Mouse (Mus musculus): Measurements from ENCODE around the gene Vhl. TPM values are rescaled to one million over a fixed set of nuclear protein-coding genes. Genes with fewer than 3 reads are reported as not detected.

Vhl gene
- total and polyA plus RNA-seq, 3 experiments, result 12.0 to 12.5 TPM; not detected in 1

DNA sequence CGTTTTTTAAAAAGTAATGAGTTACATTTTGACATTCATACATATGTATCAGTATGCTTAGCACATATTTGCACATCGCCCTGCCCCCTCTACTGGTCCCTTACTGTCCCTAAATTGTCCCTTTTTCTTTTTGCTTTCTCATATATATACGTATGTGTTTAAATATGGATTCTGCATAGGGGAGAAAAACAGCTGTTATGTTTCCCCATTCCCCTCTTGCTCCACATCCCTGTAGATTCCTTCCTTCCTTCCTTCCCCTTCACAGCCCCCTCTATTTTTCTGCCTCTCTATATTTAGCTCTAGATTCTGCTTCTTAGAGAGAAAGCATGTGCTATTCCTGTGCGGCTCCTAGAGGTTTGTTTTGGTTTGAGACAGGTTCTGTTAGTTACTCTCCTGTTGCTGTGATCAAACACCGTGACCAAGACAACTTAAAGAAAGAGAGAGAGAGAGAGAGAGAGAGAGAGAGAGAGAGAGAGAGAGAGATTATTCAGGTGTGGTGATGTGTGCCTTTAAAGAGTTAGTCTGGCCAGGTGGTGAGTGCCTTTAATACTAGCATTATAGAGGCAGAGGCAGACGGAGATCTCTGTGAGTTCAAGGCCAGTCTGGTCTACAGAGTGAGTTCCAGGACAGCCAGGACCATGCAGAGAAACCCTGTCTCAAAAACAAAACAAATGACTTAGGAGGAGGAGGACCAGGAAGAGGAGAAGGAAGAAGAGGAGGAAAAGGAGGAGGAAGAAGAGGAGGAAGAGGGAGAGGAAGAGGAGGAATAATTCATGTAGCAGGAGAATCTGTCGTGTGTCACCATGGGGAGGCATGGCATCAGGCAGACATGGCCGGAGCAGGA is 36.1 kb downstream of the Vhl start (continued):
- no peak for TF ChIP-seq E2F4 (IDR thresholded peaks at IDR 0.05; ENCODE audit: borderline replicate concordance, low read depth, low read length)

- no peak for TF ChIP-seq MAZ (IDR thresholded peaks at IDR 0.05; ENCODE audit: low read depth, low read length)
- TF ChIP-seq MYB (IDR thresholded peaks at IDR 0.05; ENCODE audit: low read depth, low read length), result no peak
- no peak for TF ChIP-seq USF1 (IDR thresholded peaks at IDR 0.05; ENCODE audit: low read depth, low read length)
- no peak for TF ChIP-seq CHD2 (IDR thresholded peaks at IDR 0.05; ENCODE audit: low read length)
- TF ChIP-seq ZNF384 (IDR thresholded peaks at IDR 0.05; ENCODE audit: low read depth, low read length), result no peak
- no peak for TF ChIP-seq TBP (IDR thresholded peaks at IDR 0.05; ENCODE audit: low read depth, low read length)
- TF ChIP-seq POLR2AphosphoS2 (IDR thresholded peaks at IDR 0.05; ENCODE audit: low read length), result no peak
- TF ChIP-seq POLR2A (IDR thresholded peaks at IDR 0.05; ENCODE audit: control insufficient read depth in 1 of 2, insufficient read depth in 1 of 2, low read depth in 1 of 2, low read length in 2 of 2, poor library complexity in 1 of 2), result no peak
- TF ChIP-seq TAL1 (IDR thresholded peaks at IDR 0.05; ENCODE audit: low read length), result no peak
- no peak for TF ChIP-seq RAD21 (IDR thresholded peaks at IDR 0.05; ENCODE audit: low read depth, low read length)
- no peak for TF ChIP-seq SMC3 (IDR thresholded peaks at IDR 0.05; ENCODE audit: low read depth, low read length)
- no peak for TF ChIP-seq HCFC1 (IDR thresholded peaks at IDR 0.05; ENCODE audit: low read depth, low read length)
- no peak for TF ChIP-seq GATA1 (IDR thresholded peaks at IDR 0.05; ENCODE audit: low read depth, low read length)
- no peak for TF ChIP-seq ZC3H11A (IDR thresholded peaks at IDR 0.05; ENCODE audit: low read depth, low read length)
- TF ChIP-seq NRF1 (IDR thresholded peaks at IDR 0.05; ENCODE audit: insufficient read depth, low read depth, low read length, poor library complexity, severe bottlenecking), result no peak
- Histone ChIP-seq H3K79me2 (ENCODE audit: control insufficient read depth, insufficient read depth, low read length, poor library complexity) (no peaks in the 10 kb centered on the region), H3K9me3 (replicated peaks; ENCODE audit: insufficient read depth, low read length) (no peaks in the 10 kb centered on the region), H3K27ac (ENCODE audit: control insufficient read depth, low read depth, low read length) (no peak overlapping the region), H3K27me3 (ENCODE audit: control insufficient read depth in 1 of 2, insufficient read depth in 2 of 2, low read length in 2 of 2) (no peaks in the 10 kb centered on the region), H3K9ac (ENCODE audit: control insufficient read depth, low read depth, low read length, poor library complexity, severe bottlenecking) (no peak overlapping the region), H3K4me3 (ENCODE audit: control insufficient read depth in 1 of 2, insufficient read depth in 1 of 2, low read depth in 2 of 2, low read length in 2 of 2) (no peak overlapping the region), H3K4me1 (ENCODE audit: control insufficient read depth in 1 of 2, insufficient read depth in 2 of 2, low read length in 2 of 2) (no peaks in the 10 kb centered on the region), H3K36me3 (ENCODE audit: control insufficient read depth in 1 of 2, insufficient read depth in 2 of 2, low read length in 2 of 2) (0 out of 4 replicates have a peak, but pooled peaks cover 0 to 2% of the 10 kb centered on the region in 2 experiments)
- DNase-seq (ENCODE audit: low read depth, low spot score), result peak; percentile 28
Measured at GRCm38 (mm10) chr6:113660492-113661352, 37.0 kb downstream of the Vhl start.

Measured in MEL (cell line).